Mouse (Mus musculus): ENCODE measurements around the gene Lpp. TPM values are rescaled to one million over a fixed set of nuclear protein-coding genes. Genes with fewer than 3 reads are reported as not detected.

Gene Lpp
- total RNA-seq (2022) = 1 to 10 TPM; 6.2 to 7.6 (median 6.8) TPM

DNA sequence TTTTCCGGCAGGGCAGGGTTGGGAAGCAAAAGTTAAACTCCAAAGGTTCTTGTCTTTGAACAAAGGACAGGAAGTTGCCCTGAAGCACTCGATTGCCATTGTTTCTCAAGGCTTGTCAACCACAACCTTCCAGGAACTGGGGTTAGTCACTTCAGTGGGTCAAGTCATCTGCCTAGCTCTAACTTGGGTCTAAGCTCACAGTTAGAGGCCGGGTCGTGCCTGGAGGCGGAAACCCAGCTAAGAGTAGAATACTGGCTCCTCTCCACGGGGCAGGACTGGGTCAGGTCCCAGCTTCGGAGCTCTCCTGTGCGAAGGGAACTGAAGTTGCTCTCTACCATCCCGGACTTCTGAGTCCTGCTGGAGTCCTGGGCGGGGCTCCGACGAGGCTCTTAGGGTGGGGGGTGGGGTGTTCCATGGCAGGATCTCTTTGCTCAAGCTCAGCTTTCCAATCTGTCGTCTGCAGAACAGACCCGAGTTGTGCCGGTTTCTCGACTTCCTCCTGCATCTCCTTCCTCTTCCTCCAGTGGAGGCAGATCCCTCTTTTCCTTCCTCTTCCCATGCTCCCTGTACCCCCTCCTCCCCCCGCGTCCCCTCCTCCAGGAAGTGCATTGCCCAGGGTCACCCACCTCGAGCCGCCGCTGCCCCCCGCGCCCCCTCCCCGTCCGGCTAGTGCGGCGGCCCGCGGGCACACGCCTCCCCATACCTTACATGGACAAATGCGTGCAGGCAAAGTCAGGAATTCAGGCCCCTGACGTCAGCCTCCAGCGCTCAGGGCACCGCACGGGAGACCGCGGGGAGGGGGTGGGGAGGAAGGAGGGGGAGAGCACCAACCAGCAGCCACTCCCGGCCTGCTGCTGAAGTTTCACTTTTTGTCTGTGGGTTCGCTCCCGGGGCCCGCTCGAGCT, at the start of gene Lpp:
Lpp (plus strand) TSS at position 857 of the 905 bp plus-strand sequence.
- peak; percentile 12 to 32 for DNase-seq (ENCODE audit: low spot score in 2 of 2)

DNA sequence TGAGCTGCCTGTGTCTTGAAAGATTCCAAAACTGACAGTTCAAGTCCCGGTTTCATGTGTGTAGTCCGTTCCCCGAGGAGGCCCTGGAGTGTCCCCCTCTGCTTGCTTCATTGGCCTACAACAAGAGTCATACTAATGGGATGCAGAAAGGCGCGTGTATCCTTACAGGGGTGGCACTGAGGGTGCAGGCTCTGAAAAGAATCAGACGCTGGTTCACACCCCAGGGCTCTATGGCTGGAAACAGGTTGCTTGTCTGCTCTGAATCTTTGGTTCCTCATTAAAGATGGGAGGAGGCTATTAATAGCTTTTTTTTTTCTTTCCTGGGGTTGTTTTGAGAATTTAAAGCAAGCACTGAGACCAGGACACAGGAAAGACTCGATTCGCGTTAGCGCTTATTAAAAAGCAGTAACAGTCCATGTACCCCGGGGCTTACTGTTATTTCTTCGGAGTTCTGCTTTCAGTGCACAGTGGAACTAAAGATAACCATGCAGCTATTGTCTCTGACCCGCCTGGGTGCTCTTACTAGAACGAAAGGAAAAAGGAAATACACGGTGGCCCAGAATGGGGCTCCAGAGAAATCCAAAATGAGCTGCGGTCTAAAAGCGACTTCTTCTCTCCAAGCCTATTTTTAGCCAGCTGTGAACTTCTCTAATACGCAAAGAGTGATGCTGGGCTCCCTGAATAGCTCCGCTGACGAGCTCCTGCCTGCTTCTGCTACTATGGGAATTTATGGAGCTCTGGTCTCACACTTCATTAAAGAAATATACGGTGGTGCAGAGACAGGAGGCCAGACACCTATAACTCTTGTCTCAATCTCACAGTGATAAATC, 45.5 kb upstream of the Lpp start:
- peak; percentile 15 for DNase-seq (ENCODE audit: low spot score in 2 of 2)

DNA sequence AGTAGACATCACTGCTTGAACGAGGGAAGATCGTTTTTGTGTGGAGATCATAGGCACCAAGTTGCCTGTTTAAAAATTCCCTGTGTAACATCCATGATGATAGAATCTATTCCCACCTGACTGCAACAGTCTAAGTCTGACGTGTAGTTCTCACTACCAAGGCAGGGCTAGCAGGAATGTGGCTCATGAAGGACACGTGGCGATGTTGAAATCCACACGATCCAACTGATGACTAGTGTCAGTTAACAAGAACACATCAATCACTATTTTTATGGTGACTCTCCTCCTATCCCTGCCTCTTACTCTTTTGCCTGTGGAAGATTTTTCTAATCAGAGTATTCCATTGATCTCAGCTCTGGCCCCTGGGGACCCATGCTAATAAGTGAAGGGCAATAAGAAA, 43.0 kb upstream of the Lpp start:
- DNase-seq (ENCODE audit: low spot score in 2 of 2) = no peak

- DNase-seq (ENCODE audit: low spot score in 2 of 2) = no peak
Observed at GRCm38 (mm10) chr16:24350751-24351150, 42.6 kb upstream of the Lpp start.

- no peak for DNase-seq (ENCODE audit: low spot score in 2 of 2)
Observed at GRCm38 (mm10) chr16:24351811-24352210, 41.5 kb upstream of the Lpp start.

DNA sequence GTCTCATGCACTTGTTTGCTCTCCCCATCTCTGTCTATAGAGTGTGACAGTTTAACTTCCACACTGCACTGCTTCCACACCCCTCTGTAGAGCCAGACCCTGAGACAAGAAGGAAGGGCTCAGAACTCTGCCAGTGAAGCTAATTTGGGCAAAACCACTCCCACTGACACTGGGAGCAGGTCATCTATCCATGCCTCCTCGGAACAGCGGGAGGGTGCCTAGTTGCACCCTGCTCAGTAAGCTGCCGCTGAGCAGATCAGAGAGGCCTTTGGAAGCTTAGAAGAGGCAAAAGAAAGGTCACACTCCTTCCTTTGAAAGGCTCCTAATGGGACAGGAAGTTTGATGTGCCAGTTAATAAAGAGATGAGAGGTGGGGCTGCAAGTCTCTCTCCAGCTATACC, 39.5 kb upstream of the Lpp start:
- DNase-seq (ENCODE audit: low spot score in 2 of 2) = no peak

GRCm38 (mm10) chr16:24361667-24362066, 31.6 kb upstream of the Lpp start:
- no peak for DNase-seq (ENCODE audit: low spot score in 2 of 2)

DNA sequence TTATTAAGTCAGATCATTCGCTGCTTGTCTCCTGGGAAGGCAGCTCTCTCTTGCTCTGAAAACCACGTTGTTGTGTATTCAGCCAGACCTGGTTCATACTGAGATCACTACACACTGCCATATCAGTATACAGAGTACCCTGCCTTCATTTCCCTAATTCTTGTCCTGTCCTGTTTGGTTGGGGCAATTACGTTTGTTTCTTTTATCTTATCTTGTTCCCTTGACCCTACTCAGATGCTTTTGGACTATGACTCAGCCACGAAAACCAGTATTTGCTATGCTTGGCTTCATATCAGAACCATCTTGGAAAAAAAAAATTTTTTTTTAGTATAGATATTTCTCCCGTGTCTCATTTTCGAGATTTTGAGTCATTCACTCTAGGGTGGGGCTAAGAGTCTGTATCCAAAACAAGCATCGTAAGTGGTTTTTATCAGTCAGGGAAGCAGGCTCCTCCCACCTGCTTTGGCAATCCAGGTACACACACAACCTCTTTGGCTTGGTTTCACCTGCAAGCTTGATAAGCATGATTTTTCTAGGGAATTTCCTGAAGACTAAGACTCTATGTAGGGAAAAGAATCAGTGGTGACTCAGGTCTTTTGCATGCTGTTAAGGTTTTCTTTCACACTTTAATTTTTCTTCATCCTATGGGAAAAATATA, 29.1 kb upstream of the Lpp start:
- DNase-seq (ENCODE audit: low spot score in 2 of 2) = no peak

- no peak for DNase-seq (ENCODE audit: low spot score in 2 of 2)
Observed at GRCm38 (mm10) chr16:24365900-24366299, 27.4 kb upstream of the Lpp start.

- DNase-seq (ENCODE audit: low spot score in 2 of 2) = peak in 1 of 2 experiments; percentile 10
Observed at GRCm38 (mm10) chr16:24367071-24367470, 26.2 kb upstream of the Lpp start.

- DNase-seq (ENCODE audit: low spot score in 2 of 2) = no peak
Observed at GRCm38 (mm10) chr16:24367506-24367905, 25.8 kb upstream of the Lpp start.

DNA sequence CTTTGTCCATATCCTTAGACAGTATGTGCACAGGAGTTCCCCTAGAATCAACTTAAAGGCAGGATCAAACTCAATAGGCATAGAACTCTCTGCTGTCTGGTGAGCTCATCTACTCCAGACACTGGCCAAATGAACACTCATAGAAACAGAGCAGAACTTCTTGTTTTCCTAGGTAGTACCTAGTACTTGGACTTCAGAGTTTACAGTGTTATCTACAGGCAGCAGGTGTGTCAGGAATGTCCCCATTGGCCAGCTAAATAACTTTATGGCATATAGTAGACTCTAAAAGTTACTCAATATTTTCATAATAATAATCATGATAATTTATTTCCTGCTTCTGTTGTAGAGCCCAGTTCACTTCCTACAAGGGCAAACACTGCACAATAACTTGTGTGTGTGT, 16.8 kb upstream of the Lpp start:
- no peak for DNase-seq (ENCODE audit: low spot score in 2 of 2)

GRCm38 (mm10) chr16:24390596-24390995, 2.7 kb upstream of the Lpp start:
- DNase-seq (ENCODE audit: low spot score in 2 of 2) = no peak

- no peak for DNase-seq (ENCODE audit: low spot score in 2 of 2)
Observed at GRCm38 (mm10) chr16:24391111-24391510, 2.2 kb upstream of the Lpp start.

DNA sequence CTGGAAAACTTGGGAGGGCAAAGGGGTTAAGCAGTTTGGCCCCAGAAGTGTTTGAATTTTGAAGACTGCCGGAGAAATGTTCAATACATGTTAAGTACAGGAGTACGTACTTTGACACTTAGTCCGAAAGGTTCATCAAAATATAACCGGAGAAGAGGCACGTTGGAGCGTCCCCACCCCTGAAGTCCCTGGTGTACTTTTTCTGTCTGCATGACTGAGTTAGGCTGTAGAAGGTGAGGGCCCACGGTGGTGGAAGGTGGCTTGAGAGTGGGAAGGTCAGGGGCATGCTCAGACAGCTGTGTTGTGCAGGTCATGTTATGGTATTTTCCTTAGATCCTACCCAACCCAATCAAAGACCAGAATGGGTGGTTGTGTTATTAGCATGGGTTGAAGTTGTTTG, 1.4 kb upstream of the Lpp start:
- no peak for DNase-seq (ENCODE audit: low spot score in 2 of 2)

DNA sequence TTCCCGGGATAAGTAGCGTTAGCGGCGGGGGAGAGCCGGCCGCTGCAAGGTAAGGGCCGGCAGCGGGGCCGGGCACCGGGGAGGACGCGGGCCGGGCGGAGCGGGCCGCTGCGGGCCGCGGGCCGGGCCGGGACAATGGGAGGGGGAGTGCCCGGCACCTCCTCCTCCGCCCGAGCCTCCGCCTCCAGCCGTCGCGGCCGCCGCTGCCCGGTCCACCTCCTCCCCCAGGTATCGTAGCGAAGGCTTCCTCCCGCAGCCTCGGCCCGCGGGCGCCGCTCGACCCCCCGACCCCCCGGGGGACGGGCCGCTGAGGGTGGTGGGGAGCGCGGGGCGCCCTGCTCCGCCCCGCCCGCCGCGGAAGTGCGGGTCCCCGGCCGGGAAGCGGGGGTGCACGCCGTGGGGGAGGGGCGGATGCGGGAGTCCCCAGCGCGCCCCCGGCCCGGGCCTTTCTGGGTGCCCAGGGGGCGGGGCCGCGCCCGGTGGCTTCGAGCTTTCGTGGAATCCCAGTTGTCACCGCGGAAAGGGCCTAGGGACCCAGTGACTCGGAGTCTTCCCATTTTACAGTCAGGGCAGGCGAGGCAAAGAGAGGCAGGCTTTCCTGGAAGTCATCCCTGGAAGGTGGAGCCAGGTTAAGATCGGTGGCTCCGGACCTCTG, 376 bp downstream of the Lpp start:
- DNase-seq (ENCODE audit: low spot score in 2 of 2) = peak in 1 of 2 experiments; percentile 21

- no peak for DNase-seq (ENCODE audit: low spot score in 2 of 2)
Observed at GRCm38 (mm10) chr16:24394211-24394991, 1.1 kb downstream of the Lpp start.

GRCm38 (mm10) chr16:24395100-24395499, 1.8 kb downstream of the Lpp start:
- no peak for DNase-seq (ENCODE audit: low spot score in 2 of 2)

- no peak for DNase-seq (ENCODE audit: low spot score in 2 of 2)
Observed at GRCm38 (mm10) chr16:24396504-24396903, 3.2 kb downstream of the Lpp start.

DNA sequence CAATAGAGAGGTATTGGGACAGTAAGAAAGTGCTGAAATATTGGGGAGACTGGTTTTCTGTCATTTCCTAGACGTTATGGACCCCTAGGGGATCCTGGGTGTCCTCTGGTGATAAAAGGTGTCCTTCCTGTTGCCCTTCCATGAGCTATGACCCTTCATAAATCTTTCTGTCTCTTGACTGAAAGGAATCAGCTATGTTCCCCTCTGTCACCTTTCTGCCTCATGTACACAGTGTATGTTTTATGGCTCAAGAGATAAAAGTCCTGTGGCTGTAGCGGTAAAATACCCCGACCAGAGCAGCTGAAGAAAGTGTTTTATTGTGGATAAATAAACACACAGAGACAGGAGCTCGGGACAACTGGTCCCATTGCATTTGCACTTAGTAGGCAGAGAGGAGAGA, 5.2 kb downstream of the Lpp start:
- DNase-seq (ENCODE audit: low spot score in 2 of 2) = no peak

DNA sequence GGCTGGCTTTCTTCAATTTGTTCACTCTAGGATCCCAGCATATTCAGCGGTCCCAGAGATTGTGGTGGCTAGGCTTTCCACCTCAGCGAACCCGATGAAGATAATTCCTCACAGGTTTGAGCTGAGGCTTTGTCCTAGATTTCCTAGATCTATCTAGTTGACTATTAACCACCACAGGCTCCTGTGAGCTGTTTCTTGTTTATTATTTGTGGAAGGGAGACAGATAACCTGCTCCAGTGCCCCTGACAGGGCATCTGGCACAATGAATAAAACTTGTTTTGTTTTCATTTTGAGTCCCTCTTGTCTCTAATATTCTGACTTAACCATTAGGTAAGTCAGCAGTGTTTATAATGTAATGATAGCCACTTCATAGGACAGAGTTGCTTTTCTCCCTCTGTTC, 5.6 kb downstream of the Lpp start:
- DNase-seq (ENCODE audit: low spot score in 2 of 2) = no peak
